Mouse (Mus musculus) hindbrain, embryonic 14.5 days (tissue): ENCODE measurements around the gene Map3k14. TPM values are rescaled to one million over a fixed set of nuclear protein-coding genes. Genes with fewer than 3 reads are reported as not detected.

Experiments
- ATAC-seq: fragments of 200-750 bp; cut with Nextera tagmentation; 2 replicates; pipeline ENCODE4 v1.8.0; 2017; ENCODE audit warnings: moderate number of reproducible peaks, mild to moderate bottlenecking, moderate TSS enrichment, moderate library complexity; ENCODE audit not compliant: low FRiP score
- DNase-seq: peaks from one replicate; pipeline ENCODE4 v3.0.0-alpha.2; 2015; ENCODE audit warnings: low spot score
- H3K27ac ChIP-seq: fragments of 300-500 bp; sonication (generic); 2 replicates; pipeline ENCODE4 v1.5.1; 2014; ENCODE audit warnings: mild to moderate bottlenecking, moderate library complexity
- H3K27me3 ChIP-seq: fragments of 300-500 bp; sonication (generic); 2 replicates; pipeline ENCODE4 v1.6.1; 2014; ENCODE audit warnings: mild to moderate bottlenecking, low read length, mixed read lengths; ENCODE audit not compliant: control insufficient read depth, insufficient read depth
- H3K36me3 ChIP-seq: fragments of 300-500 bp; sonication (generic); replicated peaks from 2 replicates; pipeline ENCODE4 v1.6.1; 2014; ENCODE audit not compliant: control insufficient read depth, insufficient read depth
- H3K4me1 ChIP-seq: fragments of 300-500 bp; sonication (generic); replicated peaks from 2 replicates; pipeline ENCODE4 v1.6.1; 2014; ENCODE audit warnings: antibody characterized with exemption, low read length, mixed read lengths; ENCODE audit not compliant: control insufficient read depth, insufficient read depth
- H3K4me2 ChIP-seq: fragments of 300-500 bp; sonication (generic); replicated peaks from 2 replicates; pipeline ENCODE4 v1.6.1; 2014; ENCODE audit warnings: mild to moderate bottlenecking, moderate library complexity
- H3K4me3 ChIP-seq: fragments of 300-500 bp; sonication (generic); replicated peaks from 2 replicates; pipeline ENCODE4 v1.5.1; 2014; ENCODE audit warnings: mild to moderate bottlenecking, low read length
- H3K9ac ChIP-seq: fragments of 300-500 bp; sonication (generic); 2 replicates; pipeline ENCODE4 v1.6.1; 2014
- H3K9me3 ChIP-seq: fragments of 300-500 bp; sonication (generic); 2 replicates; pipeline ENCODE4 v1.6.1; 2016; ENCODE audit warnings: low read length; ENCODE audit not compliant: control insufficient read depth
- WGBS: fragments of 180-500 bp; shearing (Covaris S2); extraction: QIAGEN DNeasy Blood & Tissue Kit; methylation state at CpG from one replicate; pipeline ENCODE4 v1.1.7; 2014; 5-methylcytosine and 5-hydroxymethylcytosine counted together
- polyA plus RNA-seq: library from polyadenylated mRNA; unstranded; fragments of >200 nt; fragmentation: Nextera tagmentation; extraction: Ambion mirVana; gene quantifications from 2 replicates; pipeline ENCODE4 v1.2.1, GENCODE M21; 2014

The Map3k14 gene
- polyA plus RNA-seq, 1 experiment from 2014 or later: 2.9 TPM

DNA sequence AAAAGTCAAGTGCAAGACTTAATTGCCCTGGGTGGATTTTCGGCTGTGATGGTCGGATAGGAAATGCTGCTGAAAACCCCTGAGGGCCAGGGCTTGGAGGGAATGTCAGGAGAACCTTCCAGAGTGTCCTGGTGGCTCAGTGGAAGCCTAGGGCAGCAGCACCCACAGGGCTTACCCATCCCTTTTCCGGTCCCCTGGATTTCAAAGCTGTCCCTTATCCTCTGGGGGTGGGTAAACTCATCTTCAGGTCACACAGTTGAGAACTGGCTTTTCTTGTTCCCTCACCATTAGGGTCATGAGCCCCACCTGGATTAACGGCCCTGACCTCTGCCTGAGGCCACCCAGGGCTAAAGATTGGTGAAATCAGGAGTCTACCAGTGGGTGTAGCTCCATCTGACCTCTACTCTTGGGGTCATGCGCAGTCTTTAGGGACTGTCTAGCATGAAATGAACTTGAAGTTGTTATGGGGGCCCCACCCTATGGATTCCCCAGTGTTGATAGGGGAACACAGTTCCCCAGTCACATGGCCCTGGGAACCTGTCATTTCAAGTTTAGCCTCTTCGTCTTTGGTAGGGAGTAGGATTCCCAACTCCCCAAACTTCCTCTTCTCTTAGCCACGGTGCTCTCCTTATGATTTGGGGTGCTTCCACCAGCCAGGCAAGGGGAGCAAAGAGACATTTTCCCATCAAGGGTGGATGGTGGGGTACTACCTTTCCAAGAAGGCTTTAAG, 94.1 kb downstream of the Map3k14 start:
- peaks cover 17% of the 10 kb centered on the region; the same call in 1 of the 2 replicates for H3K4me1 ChIP-seq
- H3K27ac ChIP-seq: no peak overlapping the region
- H3K9me3 ChIP-seq: no peaks in the 10 kb centered on the region
- H3K36me3 ChIP-seq: no peaks in the 10 kb centered on the region
- ATAC-seq (no peak), DNase-seq (no peak)
- H3K4me2 ChIP-seq: no peak overlapping the region
- 83% methylated on average over 7 of the region's 7 CpGs for WGBS
- no peak overlapping the region for H3K9ac ChIP-seq
- H3K4me3 ChIP-seq: no peak overlapping the region
- H3K27me3 ChIP-seq: peaks cover 31% of the 10 kb centered on the region

GRCm38 (mm10) chr11:103172392-103173040, 94.8 kb downstream of the Map3k14 start:
- ATAC-seq (no peak), DNase-seq (no peak)
- peaks cover 17% of the 10 kb centered on the region; the same call in 1 of the 2 replicates for H3K4me1 ChIP-seq
- WGBS: 63% methylated on average over 6 of the region's 6 CpGs
- peak overlapping the region; percentile 92 for H3K4me2 ChIP-seq
- no peak overlapping the region for H3K27ac ChIP-seq
- no peaks in the 10 kb centered on the region for H3K36me3 ChIP-seq
- H3K9me3 ChIP-seq: no peaks in the 10 kb centered on the region
- H3K9ac ChIP-seq: no peak overlapping the region; the same call in 1 of the 2 replicates
- H3K27me3 ChIP-seq: peaks cover 31% of the 10 kb centered on the region
- no peak overlapping the region for H3K4me3 ChIP-seq

- Histone ChIP-seq H3K4me1 (peaks cover 17% of the 10 kb centered on the region; the same call in 1 of the 2 replicates), H3K9me3 (no peaks in the 10 kb centered on the region), H3K4me2 (peak overlapping the region; percentile 92), H3K36me3 (no peaks in the 10 kb centered on the region), H3K4me3 (peak overlapping the region; percentile 77), H3K27ac (no peak overlapping the region), H3K27me3 (peaks cover 31% of the 10 kb centered on the region), H3K9ac (peak overlapping the region; percentile 82; the same call in 1 of the 2 replicates)
- DNase-seq (no peak), ATAC-seq (no peak)
- WGBS: 58% methylated on average over 9 of the region's 9 CpGs
Measured at GRCm38 (mm10) chr11:103171703-103172391, 95.4 kb downstream of the Map3k14 start.

GRCm38 (mm10) chr11:103171286-103171620, 96.0 kb downstream of the Map3k14 start:
- peak overlapping the region; percentile 62; the same call in 1 of the 2 replicates for H3K27ac ChIP-seq
- no peaks in the 10 kb centered on the region for H3K36me3 ChIP-seq
- H3K4me2 ChIP-seq: peak overlapping the region; percentile 92
- H3K27me3 ChIP-seq: peaks cover 31% of the 10 kb centered on the region
- 2% methylated on average over 23 of the region's 23 CpGs for WGBS
- no peaks in the 10 kb centered on the region for H3K9me3 ChIP-seq
- H3K4me1 ChIP-seq: peaks cover 17% of the 10 kb centered on the region; the same call in 1 of the 2 replicates
- no peak for ATAC-seq
- H3K9ac ChIP-seq: peak overlapping the region; percentile 82
- peak overlapping the region; percentile 77 for H3K4me3 ChIP-seq
- DNase-seq: no peak

GRCm38 (mm10) chr11:103170494-103171285, 96.6 kb downstream of the Map3k14 start, which contains the start of gene Fmnl1:
Fmnl1 (plus strand) TSS chr11:103171107.
- H3K9me3 ChIP-seq: no peaks in the 10 kb centered on the region
- peak within 1 kb of the TSS; percentile 92 for H3K4me2 ChIP-seq
- ATAC-seq (peak; percentile 82), DNase-seq (peak; percentile 68)
- WGBS: under 1% methylated on average over 61 of the region's 84 CpGs
- peaks cover 31% of the 10 kb centered on the region for H3K27me3 ChIP-seq
- peaks cover 17% of the 10 kb centered on the region; the same call in 1 of the 2 replicates for H3K4me1 ChIP-seq
- peak within 1 kb of the TSS; percentile 82 for H3K9ac ChIP-seq
- peak within 1 kb of the TSS; percentile 62 for H3K27ac ChIP-seq
- peak within 1 kb of the TSS; percentile 77 for H3K4me3 ChIP-seq
- H3K36me3 ChIP-seq: no peaks in the 10 kb centered on the region

DNA sequence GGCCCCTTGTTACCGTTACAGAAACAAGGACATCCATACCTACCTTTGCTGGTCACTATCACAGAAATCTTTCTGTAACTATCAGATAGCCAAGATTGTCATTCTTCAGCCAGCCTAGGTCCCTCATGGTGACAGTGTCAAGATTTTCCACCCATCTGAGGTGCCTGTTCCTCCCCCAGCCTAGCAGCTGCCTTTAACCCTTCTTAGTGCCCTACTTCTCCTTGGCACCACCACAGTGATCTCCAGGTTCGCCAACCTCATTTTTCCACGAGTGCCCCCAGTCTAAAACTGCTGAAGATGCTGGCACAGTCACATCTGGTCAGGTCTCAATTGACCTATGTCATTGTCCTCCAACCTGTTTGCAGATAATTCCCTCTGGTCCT, 97.2 kb downstream of the Map3k14 start:
- Histone ChIP-seq H3K36me3 (no peaks in the 10 kb centered on the region), H3K9ac (peak overlapping the region; percentile 82), H3K4me1 (peaks cover 17% of the 10 kb centered on the region; the same call in 1 of the 2 replicates), H3K4me2 (peak overlapping the region; percentile 92), H3K27ac (no peak overlapping the region; the same call in 1 of the 2 replicates), H3K27me3 (peaks cover 31% of the 10 kb centered on the region), H3K4me3 (peak overlapping the region; percentile 77), H3K9me3 (no peaks in the 10 kb centered on the region)
- DNase-seq (no peak), ATAC-seq (no peak; the same call in 1 of the 2 replicates)
- 55% methylated on average over 3 of the region's 3 CpGs for WGBS

Other genes starting within 250 kb of the Map3k14 start
- gene Nmt1, start 239.3 kb downstream of the Map3k14 start, polyA plus RNA-seq: 31.8 and 34.3 TPM in 2 replicates
- 161 and 166 TPM in 2 replicates for gene Dcakd, start 239.1 kb downstream of the Map3k14 start, polyA plus RNA-seq
- 1.7 and 1.9 TPM in 2 replicates for gene Plcd3, start 165.8 kb downstream of the Map3k14 start, polyA plus RNA-seq
- 8.3 and 10.6 TPM in 2 replicates for gene Acbd4, start 165.8 kb downstream of the Map3k14 start, polyA plus RNA-seq
- gene Hexim1, start 151.2 kb downstream of the Map3k14 start, polyA plus RNA-seq: 5.3 and 5.6 TPM in 2 replicates
- 20.9 and 24.2 TPM in 2 replicates for gene Hexim2, start 135.0 kb downstream of the Map3k14 start, polyA plus RNA-seq
- 6.1 and 8.0 TPM in 2 replicates for gene Fmnl1, start 96.4 kb downstream of the Map3k14 start, polyA plus RNA-seq
- gene 1700023F06Rik, start 58.9 kb downstream of the Map3k14 start, polyA plus RNA-seq: 1.9 TPM in 2 replicates
- gene Spata32, start 49.0 kb downstream of the Map3k14 start, polyA plus RNA-seq: 0.29 and 0.31 TPM in 2 replicates
- gene Arhgap27, start 96.2 kb upstream of the Map3k14 start, polyA plus RNA-seq: 3.9 and 5.4 TPM in 2 replicates
- gene Plekhm1, start 145.2 kb upstream of the Map3k14 start, polyA plus RNA-seq: 9.2 and 10.3 TPM in 2 replicates
- not detected in 2 replicates for gene Lrrc37a, start 237.1 kb upstream of the Map3k14 start, polyA plus RNA-seq